Mouse (Mus musculus): ENCODE measurements at regions not wholly inside any gene's neighbourhood (a gene's known extent, or its start where the extent isn't known, plus 50 kb on each side); places are given as distances from the start of the nearest gene placed in this dataset.

GRCm38 (mm10) chr2:137571146-137571545 lies 454.7 kb upstream of the Jag1 start:
- DNase-seq, result no peak

DNA sequence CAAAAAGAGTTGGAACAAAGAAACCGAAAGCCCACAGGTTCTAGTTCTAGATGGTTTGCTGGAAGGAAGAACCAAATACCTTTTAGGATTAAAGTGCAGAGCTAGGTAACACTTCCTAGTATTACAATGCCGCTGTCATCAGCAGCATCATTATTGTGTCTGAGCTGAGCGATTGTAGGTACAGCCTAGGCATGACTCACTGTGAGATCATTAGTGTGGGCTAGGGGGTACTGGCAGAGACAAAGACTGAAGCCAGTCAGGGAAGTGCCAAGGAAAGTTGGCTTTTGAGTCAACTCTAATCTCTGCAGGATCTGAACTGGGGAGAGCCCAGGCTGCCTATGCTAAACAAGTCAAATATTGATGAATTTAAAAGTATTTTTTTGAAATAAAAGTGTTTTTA lies 450.2 kb upstream of the Jag1 start:
- DNase-seq, result no peak

DNA sequence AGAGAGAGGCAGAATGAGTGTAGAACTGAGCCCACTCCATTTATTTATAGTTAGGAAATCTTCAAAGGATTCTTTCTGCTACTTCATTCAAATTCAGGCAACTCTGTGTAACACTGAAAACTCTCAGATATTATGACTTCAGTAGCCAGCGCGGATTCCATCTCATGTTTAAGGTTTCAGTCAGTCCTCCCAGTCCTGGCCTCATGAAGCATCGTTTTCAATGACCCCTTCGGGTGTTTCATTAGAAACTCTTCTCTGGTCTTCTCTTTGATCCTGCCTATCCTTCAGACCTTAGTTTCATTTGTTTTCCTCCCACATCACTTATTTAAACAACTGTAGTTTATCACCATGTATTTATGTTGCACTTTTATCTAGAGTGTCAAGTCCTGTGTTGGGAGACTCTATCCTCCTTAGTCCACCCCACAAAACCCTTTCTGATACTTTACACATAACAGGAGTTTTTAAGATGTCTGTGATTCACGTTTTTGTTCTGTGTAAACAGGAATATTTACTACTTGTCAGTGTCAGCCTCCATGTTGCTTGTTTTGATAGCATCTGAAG lies 447.7 kb upstream of the Jag1 start:
- no peak for DNase-seq

GRCm38 (mm10) chr2:137560366-137560765 lies 443.9 kb upstream of the Jag1 start:
- peak; percentile 5 to 9 for DNase-seq

GRCm38 (mm10) chr2:137553871-137554270 lies 437.4 kb upstream of the Jag1 start:
- DNase-seq, result no peak

DNA sequence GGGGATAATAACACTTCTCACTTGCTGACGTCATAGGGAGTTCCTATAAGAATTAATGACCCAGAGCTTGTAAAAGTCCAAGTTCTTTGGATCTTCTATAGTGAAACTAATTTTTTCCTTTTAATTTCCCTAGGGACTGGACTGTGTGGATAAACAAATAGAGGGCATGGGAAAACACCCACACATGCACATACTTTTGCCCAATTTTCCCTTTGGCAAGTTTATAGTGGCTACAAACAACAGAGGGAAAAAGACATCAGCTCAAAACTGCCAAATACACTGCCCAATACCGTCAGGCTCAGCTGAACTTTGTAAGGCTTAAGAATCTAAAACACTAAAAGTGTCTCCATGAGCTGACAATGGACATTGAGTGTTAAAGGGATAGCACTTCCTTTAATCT lies 420.1 kb upstream of the Jag1 start:
- DNase-seq, result no peak

DNA sequence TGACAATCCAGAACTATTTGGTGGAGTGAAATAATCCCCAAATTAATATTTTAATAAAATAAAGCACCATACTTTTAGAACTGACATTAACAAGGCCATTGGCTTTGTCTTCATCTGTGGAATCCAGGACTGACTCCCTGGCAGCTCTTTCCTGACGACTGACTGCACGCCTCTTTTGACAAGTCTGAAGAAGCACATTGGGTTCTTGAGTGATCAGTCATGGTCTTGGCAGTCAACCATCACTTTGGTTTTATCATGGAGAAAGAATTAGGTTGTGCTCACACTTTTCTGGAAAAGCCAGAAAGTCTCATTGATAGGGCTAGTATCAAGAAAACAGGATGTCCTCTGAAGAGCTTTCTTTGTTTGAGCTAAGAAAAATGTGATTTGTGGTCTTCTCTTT lies 399.8 kb upstream of the Jag1 start:
- DNase-seq, result no peak

DNA sequence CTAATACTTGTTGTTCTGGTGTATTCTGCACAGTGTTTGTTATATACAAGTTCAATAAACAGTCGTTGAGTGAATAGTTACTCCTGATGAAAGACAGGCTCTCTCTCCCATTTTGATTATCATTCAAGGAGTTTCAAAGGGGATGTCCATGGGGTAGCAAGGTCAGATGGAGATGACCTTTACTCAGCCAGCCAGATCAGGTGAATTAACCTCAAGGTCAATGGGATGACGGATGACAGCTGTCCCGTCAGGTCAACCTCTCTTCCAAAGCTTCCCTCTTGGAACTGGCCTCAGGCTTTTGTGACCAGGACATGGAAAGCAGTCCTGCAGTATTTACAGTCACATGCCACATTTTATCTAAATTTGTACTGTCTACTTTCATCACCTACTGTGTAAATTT lies 398.6 kb upstream of the Jag1 start:
- no peak for DNase-seq

DNA sequence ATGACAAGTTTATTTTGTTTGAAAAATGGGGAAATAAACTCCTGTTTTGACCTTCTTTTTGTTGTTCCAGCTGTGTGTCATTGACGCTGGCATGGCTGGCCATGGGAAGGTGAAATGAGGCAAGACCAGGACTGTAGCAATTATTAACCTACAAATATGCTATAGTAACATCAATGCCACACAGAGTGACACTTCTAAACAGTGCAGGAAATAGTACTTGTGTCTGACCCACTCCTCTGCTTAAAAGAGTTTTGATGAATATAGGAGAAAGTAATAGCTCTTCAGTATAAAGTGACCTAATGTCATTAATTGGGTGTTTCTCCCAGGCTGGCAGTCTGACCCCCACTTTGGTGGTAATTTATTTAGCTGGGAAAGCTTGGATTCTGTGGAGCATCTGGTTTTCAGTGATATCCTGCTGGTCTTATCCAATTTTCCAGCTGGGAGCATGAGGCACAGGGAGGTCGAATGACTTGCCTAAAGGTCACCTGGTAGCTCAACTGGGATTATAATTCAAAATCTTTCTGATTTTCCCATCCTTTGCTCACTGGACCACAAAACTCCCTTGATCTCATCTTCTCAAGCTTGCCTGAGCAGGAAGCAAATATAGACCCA lies 397.6 kb upstream of the Jag1 start:
- DNase-seq, result no peak

- DNase-seq, result no peak
These were observed 394.3 kb upstream of the Jag1 start for GRCm38 (mm10) chr2:137510671-137511235.

GRCm38 (mm10) chr2:137501236-137501635 lies 384.8 kb upstream of the Jag1 start:
- DNase-seq, result no peak

DNA sequence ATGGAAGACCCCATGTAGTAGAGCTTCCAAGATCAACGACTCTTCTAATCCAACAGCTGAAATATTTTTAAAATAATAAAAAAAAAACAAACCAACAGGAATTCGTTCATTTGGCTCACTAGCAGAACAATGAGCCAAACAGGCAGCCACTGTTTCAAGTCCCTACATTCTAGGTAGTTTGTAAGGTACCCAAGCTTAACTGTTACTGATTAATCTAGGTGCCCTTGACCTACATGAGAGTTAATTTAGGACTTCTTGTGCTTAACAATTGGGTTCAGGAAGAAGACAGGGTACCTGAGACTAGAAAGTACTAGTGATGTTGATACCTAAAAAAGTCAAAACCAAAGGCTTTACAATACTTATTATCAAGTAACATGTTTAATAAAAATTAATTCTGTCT lies 381.2 kb upstream of the Jag1 start:
- DNase-seq, result no peak

- DNase-seq, result no peak
These were observed 377.2 kb upstream of the Jag1 start for GRCm38 (mm10) chr2:137493600-137493999.

DNA sequence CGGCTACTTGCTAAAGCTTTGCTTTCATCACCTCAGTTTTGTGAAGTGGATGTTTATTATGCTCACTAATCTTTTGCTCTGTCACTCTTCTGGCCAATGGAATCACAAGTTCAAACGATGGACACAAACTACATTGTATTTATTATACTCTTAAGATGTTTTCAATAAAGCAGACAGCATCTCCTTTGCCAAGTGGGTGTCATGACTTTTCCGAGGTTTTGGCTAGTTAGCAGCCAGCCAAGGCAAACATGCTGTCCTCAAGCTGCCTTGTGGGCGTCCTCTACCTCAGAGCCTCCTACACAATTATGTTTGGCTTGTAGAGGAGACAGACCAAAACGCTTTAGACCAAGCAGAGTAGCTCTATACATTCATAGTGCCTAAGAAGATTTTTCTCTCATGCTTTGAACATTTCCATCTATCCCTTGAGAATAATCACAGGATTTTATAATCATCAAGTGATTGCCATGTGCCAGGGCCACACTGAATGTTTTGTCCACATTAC lies 372.8 kb upstream of the Jag1 start:
- no peak for DNase-seq

DNA sequence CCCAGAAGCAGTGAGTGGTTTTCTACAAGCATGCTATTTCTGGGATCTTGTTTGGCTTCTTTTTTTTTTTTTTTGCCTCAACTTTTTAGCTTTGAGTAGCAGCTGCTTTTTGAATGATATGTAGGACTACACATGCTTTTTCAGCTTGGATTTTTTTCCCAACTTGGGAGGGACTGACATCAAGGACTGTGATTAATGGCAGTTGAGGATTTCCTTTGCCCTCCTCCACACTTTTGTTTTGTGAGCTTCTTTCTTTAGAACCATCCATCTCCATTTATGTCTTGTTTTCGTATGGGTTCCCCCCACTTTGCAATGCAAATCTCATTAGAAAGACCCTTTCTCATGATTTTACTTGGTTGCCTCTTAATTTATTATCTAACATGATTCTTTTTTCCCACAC lies 352.3 kb upstream of the Jag1 start:
- DNase-seq, result no peak

- DNase-seq, result no peak
These were observed 340.8 kb upstream of the Jag1 start for GRCm38 (mm10) chr2:137457061-137457753.

- DNase-seq, result no peak
These were observed 340.0 kb upstream of the Jag1 start for GRCm38 (mm10) chr2:137456436-137456835.

GRCm38 (mm10) chr2:137446919-137447318 lies 330.5 kb upstream of the Jag1 start:
- DNase-seq, result no peak

GRCm38 (mm10) chr2:137437741-137438140 lies 321.3 kb upstream of the Jag1 start:
- DNase-seq, result no peak

- no peak for DNase-seq
These were observed 319.7 kb upstream of the Jag1 start for GRCm38 (mm10) chr2:137436161-137436560.

DNA sequence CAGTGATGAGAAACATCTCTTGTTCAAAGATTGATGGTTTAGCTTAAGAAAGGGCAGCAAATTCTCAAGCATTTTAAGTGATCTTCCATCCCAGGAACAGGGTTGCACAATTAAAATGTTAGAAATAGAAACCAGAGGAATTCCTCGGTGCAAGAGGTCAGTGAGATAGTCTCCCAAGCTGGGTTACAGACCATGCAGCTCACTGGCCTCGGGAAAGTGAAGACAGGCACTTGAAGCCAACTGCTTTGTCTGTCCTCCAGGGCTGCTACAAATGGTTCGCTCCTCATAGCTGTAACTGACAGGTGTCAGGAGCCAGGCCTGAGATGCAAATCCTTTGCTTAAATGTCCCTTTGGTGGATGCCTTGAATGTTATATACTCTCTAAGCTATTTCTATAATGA lies 306.2 kb upstream of the Jag1 start:
- no peak for DNase-seq

GRCm38 (mm10) chr2:137419678-137420077 lies 303.2 kb upstream of the Jag1 start:
- DNase-seq, result peak in 1 of 2 experiments; percentile 15

- no peak for DNase-seq
These were observed 301.2 kb upstream of the Jag1 start for GRCm38 (mm10) chr2:137417691-137418090.

DNA sequence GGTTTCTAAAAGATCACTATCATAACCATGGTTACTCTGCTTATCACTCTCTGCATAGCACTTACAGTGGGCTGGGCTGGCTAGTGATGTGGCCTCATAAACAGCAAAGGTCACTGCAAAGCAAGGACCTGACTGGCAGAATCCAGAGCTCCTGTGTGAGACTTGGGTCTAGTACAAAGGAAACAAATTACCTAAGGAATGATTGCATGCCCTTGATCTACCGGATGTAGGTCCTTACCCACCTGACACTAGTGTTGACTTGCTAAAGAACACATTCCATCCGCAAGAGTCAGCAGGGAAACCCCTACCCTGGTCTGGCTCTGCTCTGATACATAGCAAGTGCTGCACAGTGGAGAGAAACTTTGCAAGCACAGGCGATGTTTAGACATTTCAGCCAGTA lies 297.0 kb upstream of the Jag1 start:
- peak; percentile 6 to 29 for DNase-seq

Measured in lung, adult 18-20 months (tissue).